Comparison of ENCODE assay signal across 8 mouse cellular contexts in genomic region chr6:126167208-126167590, GRCm38 (mm10). TPM values are rescaled to one million over a fixed set of nuclear protein-coding genes. Genes with fewer than 3 reads are reported as not detected.
DNase-seq lines count a peak whose midpoint lies in the region; ATAC-seq lines count a peak whose summit lies in the region.

No protein-coding gene starts in this region.

- H3K36me3 ChIP-seq in kidney, embryonic 14.5 days (ENCODE audit: control insufficient read depth, insufficient read depth, low read length) = no peaks in the 10 kb centered on the region
- no peaks in the 10 kb centered on the region for H3K36me3 ChIP-seq in embryonic facial prominence, embryonic 15.5 days
- H3K36me3 ChIP-seq in intestine, embryonic 14.5 days (ENCODE audit: control insufficient read depth, insufficient read depth, low read length) = no peaks in the 10 kb centered on the region
- H3K36me3 ChIP-seq in neural tube, embryonic 13.5 days = no peaks in the 10 kb centered on the region

- H3K4me2 ChIP-seq in kidney, embryonic 14.5 days (replicated peaks; ENCODE audit: low read depth, low read length) = peak overlapping the region; percentile 86
- H3K4me2 ChIP-seq in embryonic facial prominence, embryonic 15.5 days (replicated peaks) = peak overlapping the region; percentile 85
- H3K4me2 ChIP-seq in intestine, embryonic 14.5 days (ENCODE audit: low read length) = peak overlapping the region; percentile 82
- peak overlapping the region; percentile 66 for H3K4me2 ChIP-seq in neural tube, embryonic 13.5 days

- peak overlapping the region; percentile 49 for H3K9ac ChIP-seq in kidney, embryonic 14.5 days (ENCODE audit: low read depth, low read length)
- no peak overlapping the region for H3K9ac ChIP-seq in embryonic facial prominence, embryonic 15.5 days
- no peak overlapping the region; the same call in 1 of the 2 replicates for H3K9ac ChIP-seq in intestine, embryonic 14.5 days (ENCODE audit: low read length)
- H3K9ac ChIP-seq in neural tube, embryonic 13.5 days = no peak overlapping the region

- ATAC-seq in kidney, embryonic 14.5 days (ENCODE audit: low FRiP score, low TSS enrichment) = no peak
- ATAC-seq in embryonic facial prominence, embryonic 15.5 days (ENCODE audit: insufficient number of reproducible peaks, low FRiP score, low TSS enrichment, low read depth) = no peak
- ATAC-seq in intestine, embryonic 14.5 days (replicated peaks; ENCODE audit: low FRiP score, low TSS enrichment, low read depth) = peak; percentile 48; the same call in 1 of the 2 replicates
- ATAC-seq in neural tube, embryonic 13.5 days (ENCODE audit: low read depth) = no peak

- peak overlapping the region; percentile 54 for H3K4me3 ChIP-seq in kidney, embryonic 14.5 days (ENCODE audit: low read length)
- H3K4me3 ChIP-seq in embryonic facial prominence, embryonic 15.5 days (replicated peaks) = peak overlapping the region; percentile 57
- H3K4me3 ChIP-seq in intestine, embryonic 14.5 days (ENCODE audit: low read depth, low read length) = peak overlapping the region; percentile 52
- peak overlapping the region; percentile 24 for H3K4me3 ChIP-seq in neural tube, embryonic 13.5 days

- H3K4me1 ChIP-seq in kidney, embryonic 14.5 days (ENCODE audit: control insufficient read depth, insufficient read depth, low read length) = peaks cover 12% of the 10 kb centered on the region; the same call in 1 of the 2 replicates
- peaks cover 48% of the 10 kb centered on the region for H3K4me1 ChIP-seq in embryonic facial prominence, embryonic 15.5 days
- H3K4me1 ChIP-seq in intestine, embryonic 14.5 days (replicated peaks; ENCODE audit: control insufficient read depth, insufficient read depth, low read length) = peaks cover 24% of the 10 kb centered on the region
- peaks cover 56% of the 10 kb centered on the region for H3K4me1 ChIP-seq in neural tube, embryonic 13.5 days (replicated peaks)

- 7% methylated on average over 6 of the region's 6 CpGs for WGBS in kidney, embryonic 14.5 days
- 5% methylated on average over 6 of the region's 6 CpGs for WGBS in embryonic facial prominence, embryonic 15.5 days
- WGBS in intestine, embryonic 14.5 days = 8% methylated on average over 6 of the region's 6 CpGs
- 10% methylated on average over 6 of the region's 6 CpGs for WGBS in neural tube, embryonic 13.5 days

- no peak for DNase-seq in kidney, postnatal 14 days
- DNase-seq in intestine, embryonic 14.5 days (ENCODE audit: low spot score) = no peak
- DNase-seq in thymus, postnatal 0 days (ENCODE audit: low spot score) = no peak
- DNase-seq in testis, postnatal 14 days (ENCODE audit: low spot score) = no peak
- no peak for DNase-seq in spleen, postnatal 4 days (ENCODE audit: low spot score in 2 of 2)

- H3K9me3 ChIP-seq in kidney, embryonic 14.5 days (ENCODE audit: control insufficient read depth, low read length) = no peaks in the 10 kb centered on the region
- H3K9me3 ChIP-seq in embryonic facial prominence, embryonic 15.5 days (replicated peaks) = no peaks in the 10 kb centered on the region
- H3K9me3 ChIP-seq in intestine, embryonic 14.5 days (ENCODE audit: control insufficient read depth, low read length) = no peaks in the 10 kb centered on the region
- H3K9me3 ChIP-seq in neural tube, embryonic 13.5 days = no peaks in the 10 kb centered on the region

- H3K27me3 ChIP-seq in kidney, embryonic 14.5 days (ENCODE audit: control insufficient read depth, insufficient read depth, low read length) = no peaks in the 10 kb centered on the region
- no peaks in the 10 kb centered on the region; the same call in 1 of the 2 replicates for H3K27me3 ChIP-seq in embryonic facial prominence, embryonic 15.5 days
- H3K27me3 ChIP-seq in intestine, embryonic 14.5 days (replicated peaks; ENCODE audit: control insufficient read depth, insufficient read depth, low read length) = peaks cover 8% of the 10 kb centered on the region; the same call in 1 of the 2 replicates
- H3K27me3 ChIP-seq in neural tube, embryonic 13.5 days = peaks cover 63% of the 10 kb centered on the region

- peak overlapping the region; percentile 68; the same call in 1 of the 2 replicates for H3K27ac ChIP-seq in kidney, embryonic 14.5 days (ENCODE audit: low read depth, low read length)
- H3K27ac ChIP-seq in embryonic facial prominence, embryonic 15.5 days (replicated peaks) = peak overlapping the region; percentile 71
- peak overlapping the region; percentile 35; the same call in 1 of the 2 replicates for H3K27ac ChIP-seq in intestine, embryonic 14.5 days (ENCODE audit: low read depth)
- no peak overlapping the region for H3K27ac ChIP-seq in neural tube, embryonic 13.5 days (replicated peaks)

RNA-seq across cellular contexts. Expression of gene Ntf3, which starts 0.5 kb away (rescaled TPM):
- 20.7 TPM in 2 replicates for polyA plus RNA-seq in kidney, embryonic 14.5 days (2014; fragmentation: Nextera tagmentation; extraction: Ambion mirVana)
- 18.7 and 18.9 TPM in 2 replicates for polyA plus RNA-seq in embryonic facial prominence, embryonic 15.5 days (2015; fragmentation: Nextera tagmentation; extraction: Ambion mirVana)
- polyA plus RNA-seq in intestine, embryonic 14.5 days (2014; fragmentation: Nextera tagmentation; extraction: Ambion mirVana) = 9.9 and 13.2 TPM in 2 replicates
- 8.3 and 9.9 TPM in 2 replicates for polyA plus RNA-seq in neural tube, embryonic 13.5 days (2015; fragmentation: Nextera tagmentation; extraction: Ambion mirVana)
- polyA plus RNA-seq in thymus, postnatal 0 days (2015; fragmentation: Nextera tagmentation; extraction: Ambion mirVana) = 0.20 and 0.33 TPM in 2 replicates
